Mouse (Mus musculus): ENCODE results near the gene Gm11564.

DNA sequence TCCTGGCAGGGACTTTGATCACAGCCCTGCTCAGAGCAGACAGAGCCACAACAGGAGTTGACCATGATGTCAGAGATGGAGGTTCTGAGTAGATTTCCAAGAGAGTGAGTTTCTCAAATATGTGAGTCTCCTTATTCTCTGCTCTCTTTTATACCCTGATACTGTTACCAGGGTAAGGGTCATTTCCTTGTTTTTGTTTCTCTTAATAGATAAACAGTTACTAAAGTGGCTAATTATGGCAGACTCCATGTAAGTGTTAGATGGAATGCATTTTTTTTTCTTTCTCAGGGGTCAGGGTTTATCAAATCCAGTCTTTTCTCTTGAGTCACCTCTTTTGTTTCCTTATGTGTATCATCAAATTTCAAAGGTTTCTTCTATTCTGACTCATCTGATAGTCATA is 36.0 kb upstream of the Gm11564 start, which contains the start of gene Krtap4-16:
- TF ChIP-seq CTCF (IDR thresholded peaks at IDR 0.05; ENCODE audit: low read depth) (no peak), EP300 (optimal IDR thresholded peaks at IDR 0.05) (no peak)

All from stomach, postnatal 0 days (tissue).